Mouse (Mus musculus): ENCODE results near the gene Cdyl. TPM values are rescaled to one million over a fixed set of nuclear protein-coding genes. Genes with fewer than 3 reads are reported as not detected.
A peak's percentile ranks its signal among the peaks of the same experiment; 100 is the strongest.

Cdyl gene
- polyA plus RNA-seq, 1 experiment from 2014 or later, result 14.9 TPM

DNA sequence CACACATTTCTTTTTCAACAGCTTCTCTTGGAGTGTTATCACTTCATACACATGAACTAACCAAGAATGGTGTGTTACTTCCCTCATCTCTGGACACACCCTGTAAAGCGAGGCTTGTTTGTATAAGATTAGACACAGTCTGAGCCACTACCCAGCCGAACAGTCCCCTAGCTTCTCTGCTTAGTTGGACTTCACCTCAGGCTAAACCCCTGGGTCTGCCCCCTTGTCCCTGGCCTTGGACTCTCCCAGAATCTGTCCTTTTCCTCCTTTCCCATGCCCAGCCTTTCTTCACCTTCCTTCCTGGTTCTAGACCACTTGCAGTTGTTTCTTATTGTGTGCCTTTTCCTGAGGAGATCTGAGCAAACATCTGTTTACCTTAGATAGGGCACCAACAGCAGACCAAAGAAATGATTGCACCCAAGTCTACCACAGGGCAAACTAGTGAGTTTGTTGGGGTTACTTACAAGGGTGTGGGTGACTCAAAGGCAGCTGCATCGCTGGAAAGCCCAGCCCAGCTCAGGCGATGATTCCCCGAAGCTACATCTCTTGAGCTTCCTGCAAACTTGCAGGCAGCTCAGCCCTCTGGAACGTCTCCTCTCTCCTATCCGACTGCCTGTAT, 17.9 kb downstream of the Cdyl start:
- H3K4me1 ChIP-seq (replicated peaks; ENCODE audit: control insufficient read depth, insufficient read depth, low read length), result no peaks in the 10 kb centered on the region; the same call in 1 of the 2 replicates
- H3K36me3 ChIP-seq (ENCODE audit: control insufficient read depth, insufficient read depth, low read length), result no peaks in the 10 kb centered on the region
- H3K27me3 ChIP-seq (replicated peaks; ENCODE audit: control insufficient read depth, insufficient read depth, low read length), result no peaks in the 10 kb centered on the region
- H3K9ac ChIP-seq (ENCODE audit: low read length), result no peak overlapping the region
- peak; percentile 85 for ATAC-seq (replicated peaks; ENCODE audit: low FRiP score, low TSS enrichment, low read depth)
- H3K4me3 ChIP-seq (ENCODE audit: low read depth, low read length), result no peak overlapping the region
- no peak overlapping the region for H3K4me2 ChIP-seq (ENCODE audit: low read length)
- no peak for DNase-seq (ENCODE audit: low spot score)
- no peaks in the 10 kb centered on the region for H3K9me3 ChIP-seq (ENCODE audit: control insufficient read depth, low read length)
- peak overlapping the region; percentile 33; the same call in 1 of the 2 replicates for H3K27ac ChIP-seq (ENCODE audit: low read depth)
- 65% methylated on average over 7 of the region's 7 CpGs for whole genome bisulfite sequencing

DNA sequence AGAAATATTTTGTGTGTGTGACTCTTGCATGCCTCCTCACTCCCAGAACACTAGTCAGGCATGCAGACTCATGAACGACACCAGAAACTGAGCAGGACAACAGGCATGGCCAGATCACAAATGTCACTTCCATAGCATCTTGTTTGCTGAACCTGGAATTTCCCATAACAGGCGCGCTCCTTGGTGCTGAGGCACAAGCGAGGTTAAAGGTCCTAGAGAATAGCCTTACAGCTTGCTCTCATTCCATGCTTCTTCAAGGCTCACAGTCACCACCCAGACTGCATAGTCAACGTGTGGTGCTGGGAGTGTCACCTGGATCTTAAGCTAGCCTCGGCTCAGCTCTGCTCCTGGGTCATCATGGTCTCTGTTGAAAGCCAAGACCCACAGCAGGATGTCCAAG, 19.1 kb downstream of the Cdyl start:
- DNase-seq (ENCODE audit: low spot score), result no peak
- Histone ChIP-seq H3K27ac (ENCODE audit: low read depth) (no peak overlapping the region), H3K9ac (ENCODE audit: low read length) (no peak overlapping the region), H3K27me3 (replicated peaks; ENCODE audit: control insufficient read depth, insufficient read depth, low read length) (no peaks in the 10 kb centered on the region), H3K4me3 (ENCODE audit: low read depth, low read length) (no peak overlapping the region), H3K4me1 (replicated peaks; ENCODE audit: control insufficient read depth, insufficient read depth, low read length) (no peaks in the 10 kb centered on the region; the same call in 1 of the 2 replicates), H3K4me2 (ENCODE audit: low read length) (no peak overlapping the region), H3K9me3 (ENCODE audit: control insufficient read depth, low read length) (no peaks in the 10 kb centered on the region), H3K36me3 (ENCODE audit: control insufficient read depth, insufficient read depth, low read length) (no peaks in the 10 kb centered on the region)
- 89% methylated on average over 6 of the region's 6 CpGs for WGBS
- no peak for ATAC-seq (replicated peaks; ENCODE audit: low FRiP score, low TSS enrichment, low read depth)

DNA sequence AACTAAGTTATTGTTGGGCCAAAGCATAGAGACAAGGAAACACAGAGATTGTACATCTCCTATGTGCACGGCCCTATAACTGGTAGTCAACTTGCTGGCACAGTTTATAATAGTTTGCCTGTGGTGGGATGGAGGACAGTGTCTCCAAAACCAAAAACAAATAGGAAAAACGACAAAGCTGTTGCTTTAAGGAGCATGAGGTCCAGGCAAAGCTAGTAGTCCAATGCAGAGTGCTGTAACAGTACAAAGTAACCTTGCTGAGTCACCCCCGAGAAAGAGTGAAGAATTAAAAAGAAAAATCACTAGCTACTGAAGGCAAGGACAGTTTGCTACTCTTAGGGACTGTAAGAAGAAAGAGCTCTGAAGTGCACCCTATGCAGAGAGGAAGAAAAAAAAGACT, 21.7 kb downstream of the Cdyl start:
- Histone ChIP-seq H3K9ac (ENCODE audit: low read length) (no peak overlapping the region), H3K4me1 (replicated peaks; ENCODE audit: control insufficient read depth, insufficient read depth, low read length) (no peaks in the 10 kb centered on the region; the same call in 1 of the 2 replicates), H3K36me3 (ENCODE audit: control insufficient read depth, insufficient read depth, low read length) (no peaks in the 10 kb centered on the region), H3K9me3 (ENCODE audit: control insufficient read depth, low read length) (no peaks in the 10 kb centered on the region), H3K27ac (ENCODE audit: low read depth) (no peak overlapping the region), H3K4me2 (ENCODE audit: low read length) (no peak overlapping the region), H3K27me3 (replicated peaks; ENCODE audit: control insufficient read depth, insufficient read depth, low read length) (no peaks in the 10 kb centered on the region), H3K4me3 (ENCODE audit: low read depth, low read length) (no peak overlapping the region)
- WGBS, result 86% methylated on average over 3 of the region's 3 CpGs
- no peak for ATAC-seq (replicated peaks; ENCODE audit: low FRiP score, low TSS enrichment, low read depth)
- no peak for DNase-seq (ENCODE audit: low spot score)

DNA sequence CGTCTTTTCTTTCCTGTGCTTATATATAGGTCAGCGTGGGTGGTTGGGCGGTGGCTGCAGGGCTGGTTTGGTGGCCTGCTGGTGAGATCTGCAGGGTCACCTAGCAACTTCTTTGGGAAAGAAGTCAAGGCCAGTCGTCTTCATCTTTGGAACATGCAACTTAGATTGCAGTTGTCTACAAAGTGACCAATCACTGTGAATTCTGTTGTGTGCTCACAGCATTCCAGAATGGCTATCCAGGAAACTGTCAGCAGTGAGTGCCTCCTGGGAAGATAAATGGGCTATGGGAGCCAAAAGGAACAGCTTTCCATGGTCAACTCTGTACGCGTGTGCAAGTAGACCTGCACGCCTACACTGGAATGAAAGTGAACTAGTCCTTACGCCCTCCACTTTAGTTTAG, 26.6 kb downstream of the Cdyl start:
- Histone ChIP-seq H3K9ac (ENCODE audit: low read length) (no peak overlapping the region), H3K4me1 (replicated peaks; ENCODE audit: control insufficient read depth, insufficient read depth, low read length) (no peaks in the 10 kb centered on the region), H3K9me3 (ENCODE audit: control insufficient read depth, low read length) (no peaks in the 10 kb centered on the region), H3K27me3 (replicated peaks; ENCODE audit: control insufficient read depth, insufficient read depth, low read length) (no peaks in the 10 kb centered on the region), H3K27ac (ENCODE audit: low read depth) (no peak overlapping the region), H3K4me2 (ENCODE audit: low read length) (no peak overlapping the region), H3K36me3 (ENCODE audit: control insufficient read depth, insufficient read depth, low read length) (no peaks in the 10 kb centered on the region), H3K4me3 (ENCODE audit: low read depth, low read length) (no peak overlapping the region)
- DNase-seq (ENCODE audit: low spot score) (no peak), ATAC-seq (replicated peaks; ENCODE audit: low FRiP score, low TSS enrichment, low read depth) (no peak)
- 70% methylated on average over 8 of the region's 8 CpGs for WGBS

DNA sequence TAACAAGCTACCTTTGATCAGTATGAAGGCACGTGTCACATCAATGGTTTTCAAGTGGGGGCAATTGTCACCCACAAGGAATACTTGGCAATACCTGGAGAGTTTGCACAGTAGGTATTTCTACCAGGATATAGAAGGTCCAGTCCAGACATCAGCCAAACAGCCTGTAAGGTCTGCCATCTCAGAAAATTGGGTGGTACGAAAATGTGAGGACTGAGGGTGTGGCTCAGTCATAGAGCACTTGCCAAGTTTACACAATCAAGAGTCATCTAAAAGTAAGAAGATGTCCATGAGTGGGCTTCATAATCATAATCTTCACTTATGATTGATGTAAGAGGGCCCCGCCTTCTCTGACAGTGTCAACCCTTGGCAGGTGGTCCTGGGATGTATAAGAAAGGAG, 29.9 kb downstream of the Cdyl start:
- H3K4me3 ChIP-seq (ENCODE audit: low read depth, low read length), result no peak overlapping the region
- DNase-seq (ENCODE audit: low spot score), result no peak
- H3K9ac ChIP-seq (ENCODE audit: low read length), result no peak overlapping the region
- no peaks in the 10 kb centered on the region for H3K4me1 ChIP-seq (replicated peaks; ENCODE audit: control insufficient read depth, insufficient read depth, low read length)
- H3K27ac ChIP-seq (ENCODE audit: low read depth), result no peak overlapping the region
- H3K27me3 ChIP-seq (replicated peaks; ENCODE audit: control insufficient read depth, insufficient read depth, low read length), result no peaks in the 10 kb centered on the region
- ATAC-seq (replicated peaks; ENCODE audit: low FRiP score, low TSS enrichment, low read depth), result no peak
- H3K9me3 ChIP-seq (ENCODE audit: control insufficient read depth, low read length), result no peaks in the 10 kb centered on the region
- H3K36me3 ChIP-seq (ENCODE audit: control insufficient read depth, insufficient read depth, low read length), result no peaks in the 10 kb centered on the region
- H3K4me2 ChIP-seq (ENCODE audit: low read length), result no peak overlapping the region
- WGBS, result 90% methylated on average over 3 of the region's 3 CpGs

DNA sequence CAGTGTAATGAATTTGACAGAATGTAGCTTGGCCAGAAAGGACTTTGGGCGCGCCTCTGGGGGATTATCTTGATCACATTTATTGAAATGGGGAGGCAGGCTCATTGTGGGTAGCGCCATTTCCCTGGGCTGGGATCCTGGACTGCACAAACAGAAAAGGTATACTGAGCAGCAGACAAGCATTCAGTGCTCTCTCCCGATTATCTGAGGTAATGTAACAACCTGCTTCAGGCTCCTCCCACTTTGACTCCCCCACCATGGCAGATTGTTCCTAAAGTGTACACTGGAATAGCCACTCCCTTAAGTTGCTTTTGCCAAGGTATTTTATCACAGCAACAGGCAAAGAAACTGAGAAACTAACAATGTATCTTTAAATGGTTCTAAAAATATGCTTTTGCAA, 58.0 kb downstream of the Cdyl start:
- Histone ChIP-seq H3K27ac (ENCODE audit: low read depth) (no peak overlapping the region), H3K4me3 (ENCODE audit: low read depth, low read length) (no peak overlapping the region), H3K9ac (ENCODE audit: low read length) (no peak overlapping the region), H3K4me2 (ENCODE audit: low read length) (no peak overlapping the region), H3K9me3 (ENCODE audit: control insufficient read depth, low read length) (no peaks in the 10 kb centered on the region), H3K27me3 (replicated peaks; ENCODE audit: control insufficient read depth, insufficient read depth, low read length) (no peaks in the 10 kb centered on the region), H3K36me3 (ENCODE audit: control insufficient read depth, insufficient read depth, low read length) (no peaks in the 10 kb centered on the region), H3K4me1 (replicated peaks; ENCODE audit: control insufficient read depth, insufficient read depth, low read length) (no peaks in the 10 kb centered on the region)
- DNase-seq (ENCODE audit: low spot score) (no peak), ATAC-seq (replicated peaks; ENCODE audit: low FRiP score, low TSS enrichment, low read depth) (no peak)
- WGBS, result 86% methylated on average over 4 of the region's 4 CpGs

DNA sequence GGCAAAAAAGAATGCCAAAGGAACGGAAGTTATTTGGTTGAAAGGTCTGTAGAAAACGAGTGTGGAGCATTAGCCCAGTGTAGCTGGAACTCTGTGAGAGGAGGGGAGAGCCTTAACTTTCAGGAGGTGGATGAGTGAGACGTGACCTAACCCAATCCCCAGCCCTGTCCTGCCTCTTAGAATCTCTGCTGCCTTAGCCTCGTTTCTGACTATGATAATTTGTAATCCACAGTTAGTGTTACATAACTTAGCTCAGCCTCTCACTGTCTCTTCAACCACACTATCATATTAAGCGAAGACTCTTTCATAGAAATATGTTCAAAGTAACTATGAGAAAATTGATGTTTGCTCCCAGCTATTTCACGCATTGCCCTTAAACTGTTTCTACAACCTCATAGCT, 59.9 kb downstream of the Cdyl start:
- H3K36me3 ChIP-seq (ENCODE audit: control insufficient read depth, insufficient read depth, low read length), result no peaks in the 10 kb centered on the region
- H3K9ac ChIP-seq (ENCODE audit: low read length), result no peak overlapping the region
- H3K9me3 ChIP-seq (ENCODE audit: control insufficient read depth, low read length), result no peaks in the 10 kb centered on the region
- ATAC-seq (replicated peaks; ENCODE audit: low FRiP score, low TSS enrichment, low read depth) (no peak), DNase-seq (ENCODE audit: low spot score) (no peak)
- H3K4me2 ChIP-seq (ENCODE audit: low read length), result no peak overlapping the region
- H3K4me3 ChIP-seq (ENCODE audit: low read depth, low read length), result no peak overlapping the region
- no peaks in the 10 kb centered on the region for H3K4me1 ChIP-seq (replicated peaks; ENCODE audit: control insufficient read depth, insufficient read depth, low read length)
- WGBS, result 81% methylated on average over 6 of the region's 6 CpGs
- H3K27ac ChIP-seq (ENCODE audit: low read depth), result no peak overlapping the region
- no peaks in the 10 kb centered on the region for H3K27me3 ChIP-seq (replicated peaks; ENCODE audit: control insufficient read depth, insufficient read depth, low read length)

DNA sequence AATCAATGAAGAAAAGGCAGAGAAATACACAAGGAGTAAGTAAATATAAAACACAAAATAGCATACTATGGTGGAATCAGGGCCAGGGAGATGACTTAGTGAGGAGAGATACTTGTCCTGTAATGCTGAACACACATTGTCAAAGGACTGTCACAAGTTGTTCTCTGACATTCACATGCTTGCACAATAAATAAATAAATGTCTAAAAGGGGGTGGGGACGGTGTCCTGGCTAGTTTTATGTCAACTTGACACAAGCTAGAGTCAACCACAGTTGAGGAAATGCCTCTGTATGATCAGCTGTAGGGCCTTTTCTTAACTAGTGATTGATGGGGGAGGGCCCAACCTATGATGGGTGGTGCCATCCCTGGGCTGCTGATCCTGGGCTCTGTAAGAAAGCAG, 63.4 kb downstream of the Cdyl start:
- no peaks in the 10 kb centered on the region for H3K27me3 ChIP-seq (replicated peaks; ENCODE audit: control insufficient read depth, insufficient read depth, low read length)
- no peaks in the 10 kb centered on the region for H3K36me3 ChIP-seq (ENCODE audit: control insufficient read depth, insufficient read depth, low read length)
- WGBS, result 67% methylated on average over 1 of the region's 1 CpGs
- H3K9ac ChIP-seq (ENCODE audit: low read length), result no peak overlapping the region
- H3K4me2 ChIP-seq (ENCODE audit: low read length), result no peak overlapping the region
- H3K9me3 ChIP-seq (ENCODE audit: control insufficient read depth, low read length), result no peaks in the 10 kb centered on the region
- no peak overlapping the region for H3K4me3 ChIP-seq (ENCODE audit: low read depth, low read length)
- H3K4me1 ChIP-seq (replicated peaks; ENCODE audit: control insufficient read depth, insufficient read depth, low read length), result no peaks in the 10 kb centered on the region
- H3K27ac ChIP-seq (ENCODE audit: low read depth), result no peak overlapping the region
- ATAC-seq (replicated peaks; ENCODE audit: low FRiP score, low TSS enrichment, low read depth) (no peak), DNase-seq (ENCODE audit: low spot score) (no peak)

DNA sequence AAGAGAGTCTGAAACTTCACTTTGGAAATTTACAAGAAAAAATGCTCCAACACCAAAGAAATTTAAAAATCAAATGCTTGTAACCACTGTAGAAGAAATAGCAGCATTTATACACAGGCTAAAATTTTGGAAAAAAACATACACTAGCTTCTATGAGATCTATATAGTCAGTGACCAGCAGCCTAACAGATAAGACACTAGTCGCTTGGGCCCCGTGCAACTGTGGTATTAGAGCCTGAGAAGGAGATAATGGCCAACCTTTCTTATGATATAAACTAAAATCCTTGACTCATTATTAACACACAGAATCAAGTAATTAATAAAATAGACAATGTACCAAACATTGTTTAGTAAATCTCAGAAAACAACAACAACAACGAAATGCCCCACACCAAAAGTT, 66.4 kb downstream of the Cdyl start:
- Histone ChIP-seq H3K27ac (ENCODE audit: low read depth) (no peak overlapping the region), H3K4me3 (ENCODE audit: low read depth, low read length) (no peak overlapping the region), H3K9me3 (ENCODE audit: control insufficient read depth, low read length) (no peaks in the 10 kb centered on the region), H3K27me3 (replicated peaks; ENCODE audit: control insufficient read depth, insufficient read depth, low read length) (no peaks in the 10 kb centered on the region), H3K4me2 (ENCODE audit: low read length) (no peak overlapping the region), H3K9ac (ENCODE audit: low read length) (no peak overlapping the region), H3K36me3 (ENCODE audit: control insufficient read depth, insufficient read depth, low read length) (no peaks in the 10 kb centered on the region), H3K4me1 (replicated peaks; ENCODE audit: control insufficient read depth, insufficient read depth, low read length) (no peaks in the 10 kb centered on the region)
- 88% methylated on average over 3 of the region's 3 CpGs for WGBS
- DNase-seq (ENCODE audit: low spot score) (no peak), ATAC-seq (replicated peaks; ENCODE audit: low FRiP score, low TSS enrichment, low read depth) (no peak)
